In genomic region chrX:48202436-48202835, GRCm38 (mm10) we compare ENCODE assay signal across 12 mouse cellular contexts.
"Had no signal": no experiment of that assay in that cellular context is flagged by ENCODE, and none has a peak within 500 bp of the region (broad histone marks: within the 10 kb centered on the region; RNA-seq: fewer than 3 reads in every experiment).

No protein-coding gene starts in this region.

- ATAC-seq: liver, embryonic 12.5 days had no signal

- H3K4me1 ChIP-seq: limb, embryonic 12.5 days; limb, embryonic 15.5 days; stomach, embryonic 15.5 days had no signal

- H3K36me3 ChIP-seq: kidney, embryonic 15.5 days; limb, embryonic 12.5 days; limb, embryonic 15.5 days; liver, embryonic 15.5 days; stomach, embryonic 15.5 days had no signal

- H3K27me3 ChIP-seq: kidney, embryonic 15.5 days; limb, embryonic 12.5 days; limb, embryonic 15.5 days; liver, embryonic 12.5 days; liver, embryonic 15.5 days; stomach, embryonic 15.5 days had no signal

- H3K4me2 ChIP-seq: kidney, embryonic 15.5 days; limb, embryonic 12.5 days; limb, embryonic 15.5 days; liver, embryonic 12.5 days; liver, embryonic 15.5 days; midbrain, embryonic 11.5 days; stomach, embryonic 15.5 days had no signal

- H3K27ac ChIP-seq: kidney, embryonic 15.5 days; limb, embryonic 12.5 days; limb, embryonic 15.5 days; liver, embryonic 12.5 days; liver, embryonic 15.5 days; stomach, embryonic 15.5 days had no signal

- H3K4me3 ChIP-seq: kidney, embryonic 15.5 days; limb, embryonic 12.5 days; limb, embryonic 15.5 days; liver, embryonic 12.5 days; liver, embryonic 15.5 days; stomach, embryonic 15.5 days had no signal

- H3K9ac ChIP-seq: kidney, embryonic 15.5 days; limb, embryonic 12.5 days; limb, embryonic 15.5 days; liver, embryonic 12.5 days; liver, embryonic 15.5 days; stomach, embryonic 15.5 days had no signal

- H3K9me3 ChIP-seq: kidney, embryonic 15.5 days; limb, embryonic 12.5 days; limb, embryonic 15.5 days; liver, embryonic 12.5 days; liver, embryonic 15.5 days; stomach, embryonic 15.5 days had no signal

- DNase-seq: left cerebral cortex, postnatal 4 days; lung, adult 2 months; lung, postnatal 14 days; lung, postnatal 4 days; thymus, postnatal 25 days had no signal
